Mouse (Mus musculus): ENCODE measurements around the gene Olfr101.

The Olfr101 gene

GRCm38 (mm10) chr17:37304213-37304612 is at the start of gene Olfr101:
Gene Olfr101 (minus strand): TSS chr17:37304313.
- no peak for ATAC-seq (ENCODE audit: insufficient number of reproducible peaks, low FRiP score, low TSS enrichment)

GRCm38 (mm10) chr17:37339598-37339997 is 35.5 kb upstream of the Olfr101 start, which contains the start of gene Olfr103:
Gene Olfr103 (minus strand): TSS chr17:37339698.
- no peak for ATAC-seq (ENCODE audit: insufficient number of reproducible peaks, low FRiP score, low TSS enrichment)

- no peak for ATAC-seq (ENCODE audit: insufficient number of reproducible peaks, low FRiP score, low TSS enrichment)
Measured at GRCm38 (mm10) chr17:37316954-37317353, 12.8 kb upstream of the Olfr101 start, which contains the start of gene Olfr102. Gene Olfr102 (minus strand): TSS chr17:37317054.

- no peak for ATAC-seq (ENCODE audit: insufficient number of reproducible peaks, low FRiP score, low TSS enrichment)
Measured at GRCm38 (mm10) chr17:37310146-37310699, 6.1 kb upstream of the Olfr101 start.

- ATAC-seq (ENCODE audit: insufficient number of reproducible peaks, low FRiP score, low TSS enrichment), result no peak
Measured at GRCm38 (mm10) chr17:37308483-37308882, 4.4 kb upstream of the Olfr101 start.

GRCm38 (mm10) chr17:37283360-37283759 is 20.8 kb downstream of the Olfr101 start, which contains the start of gene Olfr99:
Gene Olfr99 (minus strand): TSS chr17:37283460.
- no peak for ATAC-seq (ENCODE audit: insufficient number of reproducible peaks, low FRiP score, low TSS enrichment)

- no peak for ATAC-seq (ENCODE audit: insufficient number of reproducible peaks, low FRiP score, low TSS enrichment)
Measured at GRCm38 (mm10) chr17:37280331-37280730, 23.8 kb downstream of the Olfr101 start.

GRCm38 (mm10) chr17:37276573-37276972 is 27.5 kb downstream of the Olfr101 start:
- no peak for ATAC-seq (ENCODE audit: insufficient number of reproducible peaks, low FRiP score, low TSS enrichment)

GRCm38 (mm10) chr17:37275626-37276248 is 28.4 kb downstream of the Olfr101 start:
- ATAC-seq (ENCODE audit: insufficient number of reproducible peaks, low FRiP score, low TSS enrichment), result no peak

GRCm38 (mm10) chr17:37270702-37271092 is 33.4 kb downstream of the Olfr101 start:
- no peak for ATAC-seq (ENCODE audit: insufficient number of reproducible peaks, low FRiP score, low TSS enrichment)

- peak; percentile 79 for ATAC-seq (ENCODE audit: insufficient number of reproducible peaks, low FRiP score, low TSS enrichment)
Measured at GRCm38 (mm10) chr17:37270058-37270701, 33.9 kb downstream of the Olfr101 start, which contains the start of gene H2-M3. Gene H2-M3 (plus strand): TSS chr17:37270220.

GRCm38 (mm10) chr17:37263626-37264025 is 40.5 kb downstream of the Olfr101 start, which contains the start of gene Olfr98:
Gene Olfr98 (minus strand): TSS chr17:37263749.
- ATAC-seq (ENCODE audit: insufficient number of reproducible peaks, low FRiP score, low TSS enrichment), result no peak

GRCm38 (mm10) chr17:37250544-37250943 is 53.6 kb downstream of the Olfr101 start:
- no peak for ATAC-seq (ENCODE audit: insufficient number of reproducible peaks, low FRiP score, low TSS enrichment)

GRCm38 (mm10) chr17:37249460-37249859 is 54.7 kb downstream of the Olfr101 start:
- ATAC-seq (ENCODE audit: insufficient number of reproducible peaks, low FRiP score, low TSS enrichment), result no peak

Measured in cerebellum, adult (tissue).